Mouse (Mus musculus): ENCODE measurements around the gene Nr2f2. TPM values are rescaled to one million over a fixed set of nuclear protein-coding genes. Genes with fewer than 3 reads are reported as not detected.

The Nr2f2 gene
- polyA plus RNA-seq, 1 experiment = 54.4 TPM

- H3K27ac ChIP-seq (ENCODE audit: insufficient read depth, low read length) = peak overlapping the region; percentile 96
- TF ChIP-seq POLR2A (IDR thresholded peaks at IDR 0.05; ENCODE audit: low read depth, low read length) (peak; percentile 32; the same call in 1 of the 2 replicates), CTCF (IDR thresholded peaks at IDR 0.05; ENCODE audit: borderline replicate concordance, insufficient read depth, low read length) (no peak)
- peak overlapping the region; percentile 74 for H3K4me3 ChIP-seq (ENCODE audit: insufficient read depth, low read length)
- peaks cover 2% of the 10 kb centered on the region; the same call in 1 of the 2 replicates for H3K4me1 ChIP-seq (ENCODE audit: control insufficient read depth, insufficient read depth, low read length)
Observed at GRCm38 (mm10) chr7:70359791-70360581, 6.5 kb downstream of the Nr2f2 start.

DNA sequence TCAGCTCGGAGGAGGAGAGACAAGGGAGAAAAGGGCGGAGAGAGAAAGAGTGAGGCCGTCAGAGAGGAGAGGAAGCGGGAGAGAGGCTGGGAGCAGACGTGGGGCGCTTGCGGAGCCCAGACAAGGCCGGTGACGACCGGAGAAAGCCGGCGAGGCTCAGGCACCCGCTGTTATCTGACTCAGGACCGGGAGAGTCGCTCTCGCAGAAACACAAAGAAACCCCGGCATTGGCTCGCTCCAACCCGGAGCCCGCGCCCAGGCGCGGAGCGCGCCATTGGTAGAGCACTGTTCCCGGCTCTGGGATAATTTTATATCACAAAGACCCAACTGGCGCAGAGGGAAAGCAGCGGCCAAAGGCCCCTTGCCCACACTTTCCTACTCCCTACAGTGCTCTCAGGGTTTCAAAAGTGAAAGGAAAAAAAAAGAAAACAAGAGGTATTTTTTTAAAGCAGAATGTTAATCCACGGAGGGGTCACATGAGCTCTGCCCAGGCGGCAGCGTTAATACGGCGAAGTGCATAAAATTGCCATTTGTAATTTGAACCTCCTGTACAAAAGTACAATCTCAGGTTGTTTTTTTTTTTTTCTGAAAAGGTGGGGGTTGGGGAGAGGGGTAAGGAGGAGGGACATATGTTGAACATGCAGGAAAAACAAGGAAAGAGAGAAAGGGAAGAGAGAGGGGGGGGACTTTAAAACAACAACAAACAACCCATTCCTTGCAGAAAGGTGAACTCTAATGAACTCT lies 7.5 kb downstream of the Nr2f2 start:
- Histone ChIP-seq H3K27ac (ENCODE audit: insufficient read depth, low read length) (peak overlapping the region; percentile 96), H3K4me1 (ENCODE audit: control insufficient read depth, insufficient read depth, low read length) (peaks cover 2% of the 10 kb centered on the region; the same call in 1 of the 2 replicates), H3K4me3 (ENCODE audit: insufficient read depth, low read length) (peak overlapping the region; percentile 74)
- TF ChIP-seq CTCF (IDR thresholded peaks at IDR 0.05; ENCODE audit: borderline replicate concordance, insufficient read depth, low read length) (no peak), POLR2A (IDR thresholded peaks at IDR 0.05; ENCODE audit: low read depth, low read length) (no peak)

DNA sequence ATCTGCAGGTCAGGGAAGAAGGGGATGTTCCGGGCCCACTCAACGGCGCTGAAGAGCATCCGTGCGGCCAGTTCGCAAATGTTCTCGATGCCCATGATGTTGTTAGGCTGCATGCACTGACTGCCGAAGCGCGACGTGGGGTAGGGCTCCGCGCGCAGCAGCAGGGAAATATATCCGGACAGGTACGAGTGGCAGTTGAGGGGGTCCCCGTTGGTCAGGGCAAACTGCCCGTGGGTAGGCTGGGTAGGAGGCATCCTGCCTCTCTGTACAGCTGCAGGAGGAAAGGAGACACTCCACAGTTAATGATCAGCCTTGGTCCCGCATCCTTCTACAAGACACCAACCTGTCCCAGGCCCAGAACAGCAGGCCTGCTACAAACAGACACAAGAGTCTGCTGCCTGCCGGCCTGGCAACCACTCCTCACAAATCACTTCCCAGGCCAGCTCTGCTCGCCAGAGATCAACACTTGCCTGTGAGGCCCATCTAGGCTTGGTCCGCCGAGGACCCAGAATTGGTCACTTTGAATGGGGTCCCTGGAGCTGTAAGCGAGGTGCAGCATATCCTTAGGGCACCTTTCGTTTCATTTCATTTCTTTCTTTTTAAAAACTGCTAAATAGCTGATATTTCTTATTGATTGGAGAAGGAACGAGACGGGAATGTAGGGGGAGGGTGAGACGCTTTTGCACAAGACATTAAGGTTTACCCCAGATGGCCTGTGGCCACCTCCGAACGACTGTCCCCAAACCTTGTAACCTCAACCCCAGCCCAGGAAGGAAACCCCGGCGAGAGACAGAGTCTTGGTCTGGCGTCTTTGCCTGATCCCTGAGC lies 8.3 kb downstream of the Nr2f2 start:
- Histone ChIP-seq H3K27ac (ENCODE audit: insufficient read depth, low read length) (peak overlapping the region; percentile 96), H3K4me3 (ENCODE audit: insufficient read depth, low read length) (peak overlapping the region; percentile 74), H3K4me1 (ENCODE audit: control insufficient read depth, insufficient read depth, low read length) (peaks cover 2% of the 10 kb centered on the region; the same call in 1 of the 2 replicates)
- TF ChIP-seq CTCF (IDR thresholded peaks at IDR 0.05; ENCODE audit: borderline replicate concordance, insufficient read depth, low read length) (no peak), POLR2A (IDR thresholded peaks at IDR 0.05; ENCODE audit: low read depth, low read length) (no peak)

GRCm38 (mm10) chr7:70357516-70358019 lies 9.0 kb downstream of the Nr2f2 start:
- TF ChIP-seq CTCF (IDR thresholded peaks at IDR 0.05; ENCODE audit: borderline replicate concordance, insufficient read depth, low read length) (no peak), POLR2A (IDR thresholded peaks at IDR 0.05; ENCODE audit: low read depth, low read length) (no peak)
- 0 out of 2 replicates have a peak overlapping the region, but pooled peaks have one; percentile 96 for H3K27ac ChIP-seq (ENCODE audit: insufficient read depth, low read length)

DNA sequence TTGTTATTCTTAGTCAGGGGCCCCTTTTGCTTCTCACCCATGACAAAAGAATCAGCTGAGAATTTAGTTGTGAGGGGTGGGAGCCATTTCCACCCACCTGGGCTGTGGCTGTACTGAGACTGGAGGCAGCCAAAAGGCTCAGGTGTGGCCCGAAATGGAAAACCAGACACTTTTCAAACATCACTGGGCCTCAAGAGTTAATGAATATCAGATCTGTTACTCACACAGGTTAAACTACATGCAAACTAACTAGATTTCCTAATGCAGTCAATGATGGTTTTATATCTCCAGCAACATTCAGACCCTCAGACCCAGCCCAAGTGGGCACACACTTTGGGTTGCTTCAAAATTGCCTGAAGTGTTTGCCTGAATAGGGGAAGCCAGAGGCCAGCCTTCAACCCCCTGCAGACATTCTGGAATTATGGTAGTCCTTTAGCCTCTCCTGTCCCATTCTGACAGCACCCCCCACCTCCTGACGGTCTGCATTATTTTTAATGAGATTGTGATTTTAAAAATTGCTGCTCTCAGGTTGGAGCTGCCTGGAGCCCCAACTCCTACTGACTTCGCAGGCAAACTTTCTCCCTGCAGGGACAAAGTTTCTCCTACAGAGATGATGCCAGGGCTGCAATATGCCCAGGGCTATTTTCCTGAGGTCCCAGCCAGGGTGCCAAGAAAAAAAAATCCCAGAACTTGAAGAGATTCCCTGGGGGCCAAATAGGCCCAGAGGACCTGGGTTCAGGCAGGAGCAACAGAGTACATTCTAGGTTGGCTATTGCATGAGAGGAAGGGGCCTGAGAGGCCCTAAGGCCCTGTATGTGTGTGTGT lies 9.6 kb downstream of the Nr2f2 start:
- TF ChIP-seq CTCF (IDR thresholded peaks at IDR 0.05; ENCODE audit: borderline replicate concordance, insufficient read depth, low read length) (no peak), POLR2A (IDR thresholded peaks at IDR 0.05; ENCODE audit: low read depth, low read length) (no peak)
- peaks cover 2% of the 10 kb centered on the region for H3K4me1 ChIP-seq (ENCODE audit: control insufficient read depth, insufficient read depth, low read length)
- H3K4me3 ChIP-seq (ENCODE audit: insufficient read depth, low read length) = peak overlapping the region; percentile 74

More at GRCm38 (mm10) chr7:70357516-70358019, 9.0 kb downstream of the Nr2f2 start:
- H3K4me3 ChIP-seq (ENCODE audit: insufficient read depth, low read length) = peak overlapping the region; percentile 74
- H3K4me1 ChIP-seq (ENCODE audit: control insufficient read depth, insufficient read depth, low read length) = peaks cover 2% of the 10 kb centered on the region; the same call in 1 of the 2 replicates

GRCm38 (mm10) chr7:70355691-70356568 lies 10.6 kb downstream of the Nr2f2 start:
- peaks cover 2% of the 10 kb centered on the region for H3K4me1 ChIP-seq (ENCODE audit: control insufficient read depth, insufficient read depth, low read length)
- H3K27ac ChIP-seq (ENCODE audit: insufficient read depth, low read length) = peak overlapping the region; percentile 50; the same call in 1 of the 2 replicates
- TF ChIP-seq CTCF (IDR thresholded peaks at IDR 0.05; ENCODE audit: borderline replicate concordance, insufficient read depth, low read length) = no peak
- no peak for TF ChIP-seq POLR2A (IDR thresholded peaks at IDR 0.05; ENCODE audit: low read depth, low read length)
- H3K4me3 ChIP-seq (ENCODE audit: insufficient read depth, low read length) = peak overlapping the region; percentile 29

More for the DNA sequence above, 9.6 kb downstream of the Nr2f2 start:
- H3K27ac ChIP-seq (ENCODE audit: insufficient read depth, low read length) = no peak overlapping the region

DNA sequence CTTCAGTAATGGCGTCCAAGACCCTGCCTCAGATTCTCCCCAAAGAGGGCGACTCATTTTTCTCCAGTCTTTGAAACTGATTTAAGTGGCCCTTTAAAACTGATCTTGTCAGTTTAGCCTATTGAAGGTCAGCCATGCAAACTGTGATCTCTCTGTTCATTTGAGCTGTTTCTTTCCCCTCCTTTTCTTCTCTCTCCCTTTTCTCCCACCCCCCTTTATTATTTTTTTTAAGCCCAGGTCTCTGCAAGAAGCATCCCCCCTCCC lies 11.2 kb downstream of the Nr2f2 start:
- H3K27ac ChIP-seq (ENCODE audit: insufficient read depth, low read length) = peak overlapping the region; percentile 50
- TF ChIP-seq CTCF (IDR thresholded peaks at IDR 0.05; ENCODE audit: borderline replicate concordance, insufficient read depth, low read length) (no peak), POLR2A (IDR thresholded peaks at IDR 0.05; ENCODE audit: low read depth, low read length) (no peak)
- peak overlapping the region; percentile 36; the same call in 1 of the 2 replicates for H3K4me3 ChIP-seq (ENCODE audit: insufficient read depth, low read length)
- H3K4me1 ChIP-seq (ENCODE audit: control insufficient read depth, insufficient read depth, low read length) = peaks cover 2% of the 10 kb centered on the region

Data from embryonic fibroblast, embryonic 13.5 days (primary cell).